Mouse (Mus musculus) liver, adult 2 months (tissue): Measurements from ENCODE around the gene Tagln.

Experiments used
- CTCF ChIP-seq: fragments of 200-500 bp; IDR thresholded peaks from 2 replicates; pipeline ENCODE4 v1.5.1; 2011; ENCODE audit warnings: low read depth, low read length, control low read depth
- POLR2A ChIP-seq: fragments of 200-500 bp; IDR thresholded peaks from 2 replicates; pipeline ENCODE4 v1.6.1; 2011; ENCODE audit warnings: low read length, control low read depth; ENCODE audit not compliant: insufficient read depth; ENCODE audit errors: extremely low read depth

DNA sequence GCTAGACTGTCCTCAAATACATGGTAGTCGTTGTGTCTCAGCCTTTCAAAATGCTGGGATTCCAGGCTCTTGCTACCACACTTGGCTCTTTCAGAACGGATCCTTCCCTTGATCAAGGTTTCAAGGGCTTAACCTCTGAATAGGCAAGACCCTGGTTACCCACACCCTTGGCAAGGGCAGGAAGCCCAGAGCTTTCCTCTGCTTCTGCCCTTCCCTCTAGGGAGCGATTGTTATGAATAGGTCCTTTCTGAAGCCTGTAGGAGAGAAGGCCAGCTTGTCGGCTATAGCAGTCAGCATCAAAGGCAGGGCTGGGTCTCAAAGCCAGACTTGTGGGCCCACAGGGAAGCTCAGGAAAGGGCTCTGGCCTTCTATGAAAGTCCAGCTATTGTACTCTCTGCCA, 23.0 kb upstream of the Tagln start:
- no peak for TF ChIP-seq CTCF
- TF ChIP-seq POLR2A, result no peak
